Mouse (Mus musculus) forelimb bud, embryonic 11.5 days (tissue): ENCODE results near the gene Gnai3.

Source experiments
- DNase-seq: peaks from one replicate; pipeline ENCODE4 v3.0.0-alpha.2; 2012; ENCODE audit warnings: low read depth, low spot score

Gnai3 gene

DNA sequence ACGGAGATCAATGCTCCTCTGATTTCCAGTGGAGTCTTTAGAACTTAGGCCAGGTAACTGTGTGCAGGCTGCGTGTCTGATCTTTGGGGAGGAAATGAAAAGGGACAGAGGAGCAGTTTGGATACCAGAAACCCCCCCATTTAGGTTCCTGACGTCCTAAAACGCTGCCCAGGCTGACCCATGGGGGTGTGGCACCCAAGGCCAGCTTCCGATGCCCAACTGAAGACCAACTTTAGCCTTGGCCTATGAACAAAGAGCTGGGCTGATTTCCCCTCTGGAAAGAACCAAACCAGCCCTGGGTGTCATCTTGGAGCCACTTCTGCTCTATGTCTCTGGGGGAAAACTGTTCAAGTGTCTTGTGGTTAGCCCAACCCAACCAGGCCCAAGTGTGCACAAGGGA lies 18.1 kb upstream of the Gnai3 start:
- DNase-seq, result no peak

DNA sequence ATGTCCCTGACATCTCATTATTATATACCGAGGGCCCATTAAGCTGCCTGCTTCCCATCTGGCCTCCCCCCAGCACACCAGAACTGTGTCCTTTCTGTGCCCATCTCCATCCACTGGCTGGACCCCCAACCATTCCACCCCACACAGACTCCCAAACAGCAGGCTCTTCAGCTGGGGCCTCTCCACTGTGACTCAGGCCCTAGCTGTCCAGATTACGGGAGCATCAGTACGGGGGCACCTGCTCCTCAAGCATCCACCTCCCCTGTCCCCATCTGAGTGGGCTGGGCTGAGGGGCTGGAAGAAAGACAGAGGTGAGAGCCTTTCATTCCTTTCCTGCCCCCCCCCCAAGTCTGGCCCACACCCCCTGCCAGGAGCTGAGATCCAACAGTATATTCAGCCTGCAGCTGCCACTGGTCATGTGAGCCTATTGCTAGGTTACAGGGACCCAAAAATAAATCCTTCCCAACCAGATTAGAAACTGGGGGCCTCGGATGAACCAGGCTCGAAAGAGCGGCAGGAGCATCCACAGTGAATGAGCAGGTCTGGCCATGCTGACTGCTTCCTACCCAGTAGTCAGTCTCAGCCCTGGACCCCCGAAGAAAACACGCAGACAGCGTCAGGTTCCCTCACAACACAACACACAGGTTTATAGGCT lies 12.6 kb upstream of the Gnai3 start:
- DNase-seq, result no peak

DNA sequence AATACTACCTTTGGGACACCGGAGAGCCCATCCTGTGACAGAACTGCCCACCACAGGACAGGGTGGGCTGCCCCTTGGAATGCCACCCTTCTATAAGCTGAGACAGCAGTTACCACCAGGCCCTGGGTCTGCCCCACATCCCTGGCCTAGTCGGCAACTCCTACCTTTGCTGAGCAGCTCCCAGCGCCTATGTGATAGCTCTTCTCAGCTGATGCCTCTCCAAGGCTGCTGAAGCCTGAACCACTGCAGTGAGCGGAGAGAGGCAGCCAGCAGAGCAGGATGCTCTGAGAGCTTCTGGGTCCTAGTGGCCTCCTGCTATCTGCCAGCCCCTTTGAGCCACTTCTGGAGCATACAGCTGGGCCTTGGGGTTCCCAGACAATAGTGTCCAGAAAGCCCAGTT lies 8.7 kb upstream of the Gnai3 start, which contains the start of gene Gpr61:
Gene Gpr61 (minus strand): TSS at position 227 of the 400 bp plus-strand sequence.
- no peak for DNase-seq

DNA sequence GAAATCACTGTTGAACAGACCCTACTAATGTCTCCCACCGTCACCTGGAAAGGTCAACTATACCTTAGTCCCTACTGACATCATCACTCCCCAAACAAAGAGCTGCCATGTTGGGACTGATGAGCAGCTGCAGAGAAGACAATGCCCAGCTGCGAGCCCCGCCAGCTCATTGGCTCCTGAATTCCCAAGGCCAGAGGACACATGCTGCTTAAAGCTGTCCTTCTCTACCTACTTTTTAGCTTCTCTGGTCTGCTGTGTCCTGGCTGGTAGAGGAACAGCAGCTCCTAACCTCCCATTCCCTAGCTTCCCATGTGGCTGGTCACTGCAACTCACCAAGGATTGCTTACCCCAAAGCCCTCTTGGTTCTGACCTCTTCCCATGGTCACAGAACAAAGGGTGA lies 6.3 kb upstream of the Gnai3 start:
- no peak for DNase-seq

DNA sequence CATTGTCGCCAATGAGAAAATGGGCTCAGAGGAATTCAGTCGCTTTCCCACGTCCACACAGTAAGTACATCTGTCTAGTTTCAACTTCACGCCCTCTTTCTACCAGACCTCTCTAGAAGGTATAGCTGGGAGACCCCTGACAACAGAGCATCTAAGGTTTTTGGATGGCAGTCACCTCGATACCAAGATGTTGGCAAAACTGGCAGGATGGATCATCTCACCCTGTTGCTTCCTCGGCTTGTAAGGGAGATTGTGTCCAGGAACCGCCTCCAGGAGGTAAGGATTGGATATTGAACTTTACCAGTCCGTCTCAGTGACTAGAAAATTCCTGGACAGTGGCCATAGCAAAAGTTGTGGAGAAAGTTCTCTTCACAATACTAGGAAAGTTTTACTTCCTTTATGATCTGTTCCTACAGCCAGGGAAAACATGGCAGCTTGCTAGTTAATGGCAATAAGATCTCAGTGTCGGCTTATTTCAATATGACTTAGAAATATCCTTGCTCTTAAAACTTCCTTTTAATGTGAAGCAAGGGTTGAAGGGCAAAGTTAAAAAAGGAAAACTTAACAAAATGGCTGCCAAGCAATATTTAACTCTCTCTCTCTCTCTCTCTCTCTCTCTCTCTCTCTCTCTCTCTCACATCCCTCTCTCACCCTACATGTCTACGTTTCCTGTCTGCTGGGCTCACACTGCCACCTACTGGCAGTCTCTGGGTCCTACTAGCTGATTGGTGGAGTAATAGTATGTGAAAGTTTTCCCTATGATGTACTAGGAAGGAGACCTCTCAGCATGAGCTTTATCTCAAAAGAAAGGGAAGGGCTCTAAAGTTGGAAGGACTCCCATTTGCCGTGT lies 1.7 kb upstream of the Gnai3 start:
- DNase-seq, result peak; percentile 92

DNA sequence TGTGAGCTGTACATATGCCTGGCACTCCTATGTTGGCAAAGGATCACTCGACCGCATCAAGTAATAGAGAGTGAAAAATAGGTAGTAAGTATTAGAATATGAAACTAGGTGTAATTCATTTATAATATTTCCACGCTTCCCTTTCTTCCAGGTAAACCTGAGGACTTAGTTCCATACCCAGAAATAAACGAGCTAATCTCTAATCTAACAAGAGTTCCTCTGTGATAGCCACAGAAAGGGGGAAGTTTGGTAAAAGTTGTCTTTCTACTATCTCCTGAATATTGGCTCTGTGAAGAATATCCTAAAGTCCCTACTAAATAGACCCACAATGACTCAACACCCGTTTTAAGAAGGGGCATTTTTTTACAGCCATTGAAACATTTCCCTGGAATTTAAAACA lies 725 bp upstream of the Gnai3 start:
- no peak for DNase-seq

DNA sequence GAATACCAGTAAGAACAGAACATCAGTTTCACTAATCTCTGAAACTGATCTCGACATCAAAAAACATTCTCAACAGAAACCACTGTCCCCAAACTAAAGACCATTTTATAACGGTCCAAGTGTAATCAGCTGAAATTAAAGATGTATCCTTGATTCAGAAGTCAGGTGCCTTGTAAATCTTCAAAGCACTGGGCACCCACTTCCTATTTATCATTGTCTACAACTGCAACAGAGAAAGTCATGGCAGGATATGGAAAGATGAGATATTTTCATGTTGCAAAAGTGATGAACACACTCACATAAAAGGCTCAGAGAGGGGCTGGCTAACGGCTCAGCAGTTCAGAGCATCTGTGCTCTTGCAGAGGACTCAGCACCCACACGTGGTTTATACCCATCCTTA lies 5.2 kb downstream of the Gnai3 start:
- DNase-seq, result no peak

DNA sequence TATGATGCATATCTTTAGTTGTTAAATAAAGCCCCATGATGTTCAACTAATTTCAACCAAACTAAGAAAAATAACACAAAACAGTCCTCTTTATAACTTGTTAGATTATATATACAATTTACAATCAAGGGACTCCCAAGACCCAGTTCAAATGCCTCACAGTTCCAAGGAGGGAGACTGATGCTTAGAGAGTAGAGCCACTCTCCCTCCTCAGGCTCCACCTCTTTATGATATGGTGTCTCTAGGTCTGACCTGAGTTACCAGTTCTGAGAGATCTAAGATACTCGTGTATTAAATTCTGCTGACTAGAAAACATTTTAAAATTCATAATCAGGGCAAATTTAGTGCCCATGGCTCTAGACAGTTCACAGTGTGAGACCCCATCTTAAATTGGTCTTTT lies 6.8 kb downstream of the Gnai3 start:
- DNase-seq, result no peak

DNA sequence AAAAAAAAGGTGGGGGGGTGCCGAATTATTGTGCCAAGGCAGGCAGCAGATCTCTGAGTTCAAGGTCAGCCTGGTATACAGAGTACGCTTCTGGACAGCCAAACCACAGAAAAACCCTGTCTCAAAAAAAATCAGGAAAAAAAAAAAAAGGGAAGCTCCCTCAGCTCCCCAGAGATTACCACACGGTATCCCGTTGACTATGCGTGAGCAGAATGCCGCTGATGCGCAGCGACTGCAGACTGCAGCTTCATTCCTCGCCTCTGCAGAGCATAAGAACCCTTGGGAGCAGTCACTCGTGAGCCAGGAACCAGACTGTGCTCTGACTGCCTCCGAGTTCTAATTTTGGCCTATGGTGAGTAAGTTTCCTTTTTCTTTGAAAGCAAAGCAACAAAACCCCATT lies 11.2 kb downstream of the Gnai3 start:
- no peak for DNase-seq

DNA sequence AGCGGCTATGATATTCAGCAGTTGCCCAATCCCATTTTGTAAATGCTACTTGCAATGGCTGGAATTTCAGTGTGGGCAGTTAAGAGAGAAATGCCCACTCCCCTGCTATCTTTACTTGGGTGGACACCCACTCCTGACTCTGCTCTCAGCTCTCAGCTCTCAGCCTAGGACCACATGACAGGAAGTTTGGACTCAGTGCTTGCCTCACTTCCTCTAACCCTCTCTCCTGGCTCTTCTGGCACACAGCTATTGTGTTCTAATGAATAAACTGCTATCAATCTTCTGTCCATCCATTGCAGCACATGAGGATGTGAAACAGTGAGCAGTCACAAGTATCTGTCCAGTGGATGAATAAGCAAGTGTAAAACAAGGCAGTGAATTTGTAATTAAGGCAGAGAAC lies 13.5 kb downstream of the Gnai3 start:
- no peak for DNase-seq

DNA sequence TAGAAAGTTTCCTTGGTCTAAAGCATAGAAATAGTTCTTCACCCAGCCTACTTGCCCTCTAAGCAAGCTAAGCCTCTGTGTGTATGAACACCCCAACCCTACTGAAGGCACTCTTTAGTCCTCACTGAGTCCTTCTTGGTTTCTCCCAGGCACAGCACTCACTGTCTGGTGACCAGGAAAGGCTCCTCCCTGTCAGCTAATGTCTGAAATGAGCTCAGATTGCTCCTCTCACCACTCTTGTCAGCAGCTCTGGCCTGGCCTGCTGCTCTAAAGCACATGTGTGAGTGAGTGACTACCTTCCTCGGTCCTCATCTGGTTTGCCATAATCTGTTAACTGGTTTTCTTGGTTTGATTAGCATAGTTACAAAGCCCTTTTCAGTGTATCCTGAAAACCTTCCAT lies 14.1 kb downstream of the Gnai3 start:
- DNase-seq, result no peak

DNA sequence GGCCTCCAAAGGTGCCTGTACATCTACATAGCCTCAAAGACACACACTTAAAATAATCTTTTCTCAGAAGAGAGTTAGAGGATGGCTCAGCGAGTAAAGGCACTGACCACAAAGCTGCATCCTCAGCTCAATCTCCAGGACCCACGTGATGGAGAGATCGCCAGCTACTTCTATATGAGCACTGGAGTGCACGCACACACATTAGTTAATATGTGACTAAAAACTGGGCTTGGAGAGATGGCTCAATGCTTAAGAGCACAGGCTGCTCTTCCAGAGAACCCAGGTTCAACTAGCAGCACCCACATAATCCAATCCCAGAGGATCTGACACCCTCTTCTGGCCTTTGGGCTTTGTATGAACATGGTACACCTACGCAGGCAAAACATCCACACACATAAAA lies 14.7 kb downstream of the Gnai3 start:
- no peak for DNase-seq

DNA sequence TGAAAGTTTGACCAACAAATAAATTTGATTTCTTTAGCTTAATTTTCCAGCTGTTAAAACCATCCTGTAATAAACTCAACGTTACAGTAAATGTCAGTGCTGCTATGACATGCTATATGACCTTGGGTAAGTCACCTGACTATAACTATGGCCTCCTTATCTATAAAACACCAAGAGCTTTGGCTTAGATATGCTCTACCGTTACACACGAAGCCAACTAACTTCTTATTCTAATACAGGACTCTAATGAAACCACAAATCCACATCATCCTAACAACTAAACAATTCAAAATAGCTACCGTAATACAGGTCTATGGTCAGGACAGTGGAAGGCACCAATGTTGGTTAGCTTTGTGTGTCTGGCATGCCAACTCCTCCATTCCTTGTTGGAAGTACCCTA lies 16.1 kb downstream of the Gnai3 start:
- DNase-seq, result no peak

DNA sequence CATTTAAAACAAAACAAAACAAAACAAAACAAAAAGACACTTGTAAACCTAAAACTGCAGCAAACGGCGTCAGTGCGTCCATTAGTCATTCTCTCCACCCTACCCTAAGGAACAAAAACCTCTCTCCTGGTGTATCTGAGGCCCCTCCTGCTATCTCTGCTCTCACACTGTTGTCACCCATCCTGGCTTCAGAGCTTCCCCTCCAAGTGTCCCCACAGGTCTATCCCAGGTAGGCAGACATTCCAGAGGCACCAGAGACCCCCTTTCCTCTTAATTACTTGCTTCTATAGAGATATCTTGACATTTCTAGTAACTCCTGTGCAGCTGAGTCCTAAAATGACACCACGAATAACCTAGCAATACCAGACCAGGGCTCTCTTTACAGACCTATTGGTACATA lies 16.6 kb downstream of the Gnai3 start:
- no peak for DNase-seq

DNA sequence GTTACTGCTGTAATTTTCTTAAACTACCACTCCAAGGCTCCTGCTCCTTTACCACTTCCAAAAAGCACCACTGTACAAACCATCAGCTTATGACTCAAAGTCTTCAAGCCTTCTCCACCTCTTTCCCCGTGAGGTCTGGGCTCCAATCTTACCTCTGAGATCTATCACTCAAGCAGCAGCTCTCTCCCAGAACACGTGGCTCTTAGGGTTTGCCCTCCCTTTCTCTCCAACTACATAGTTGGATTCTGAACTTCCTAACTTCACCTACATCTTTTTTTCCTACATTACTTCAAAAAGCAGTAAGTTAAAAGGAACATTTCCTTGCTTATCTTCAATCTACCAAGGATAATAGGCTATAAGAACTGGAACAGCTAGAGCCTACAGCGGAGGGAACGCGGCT lies 17.4 kb downstream of the Gnai3 start:
- no peak for DNase-seq

DNA sequence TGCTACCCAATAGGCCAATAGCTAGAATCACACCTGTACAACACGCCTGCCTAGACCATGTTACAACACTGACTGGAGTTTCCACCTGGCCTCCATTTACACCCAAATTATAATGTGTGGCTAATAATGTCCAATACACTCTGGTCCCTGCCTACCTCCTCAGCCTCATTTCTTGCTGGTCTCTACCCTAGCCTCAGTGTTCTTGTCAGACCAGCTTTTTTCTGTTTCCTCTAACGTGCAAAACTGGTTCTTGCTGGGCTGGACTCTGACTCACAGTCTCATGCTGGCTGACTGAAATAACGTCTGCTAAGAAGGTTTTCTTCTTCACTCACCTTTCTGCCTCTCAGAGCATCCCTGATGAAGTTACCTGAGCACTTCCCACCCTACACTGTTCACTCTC lies 19.6 kb downstream of the Gnai3 start:
- DNase-seq, result no peak

DNA sequence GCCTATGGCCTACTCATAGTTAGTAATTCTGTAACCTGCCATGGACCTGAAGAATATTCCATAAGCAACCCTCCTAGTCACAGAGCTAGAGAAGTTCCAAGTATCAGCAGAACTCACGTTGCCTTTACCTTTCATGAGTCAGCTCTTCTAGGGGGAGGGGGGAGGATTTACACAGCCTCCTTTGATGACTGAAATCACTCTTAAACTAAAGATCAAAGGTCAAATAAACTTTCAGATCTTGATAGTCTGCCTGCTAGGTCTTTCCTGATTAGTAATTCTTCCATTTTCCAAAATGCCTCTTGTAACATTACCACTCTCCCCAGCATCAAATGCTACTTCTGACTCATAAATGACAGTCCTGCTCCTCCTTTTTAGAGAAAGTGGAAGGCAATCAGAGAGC lies 21.8 kb downstream of the Gnai3 start:
- DNase-seq, result no peak

DNA sequence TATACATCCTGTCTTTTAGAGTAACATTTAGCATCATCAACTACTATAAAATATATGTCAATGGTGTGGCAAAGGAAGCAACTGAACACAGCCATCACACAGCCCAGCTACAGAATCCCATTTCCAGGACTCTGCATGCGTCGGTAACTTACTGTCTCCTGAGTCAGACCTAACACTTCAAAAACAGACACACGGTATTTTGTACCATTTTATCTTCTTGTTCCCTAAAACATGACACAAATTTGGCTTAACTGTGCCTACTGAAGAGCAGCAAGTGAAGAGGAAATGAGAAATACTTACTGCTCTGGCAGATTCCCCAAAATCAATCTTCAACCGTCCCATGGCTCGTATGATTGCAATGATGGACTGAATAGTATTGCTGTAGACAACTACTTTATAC lies 22.7 kb downstream of the Gnai3 start:
- DNase-seq, result no peak

DNA sequence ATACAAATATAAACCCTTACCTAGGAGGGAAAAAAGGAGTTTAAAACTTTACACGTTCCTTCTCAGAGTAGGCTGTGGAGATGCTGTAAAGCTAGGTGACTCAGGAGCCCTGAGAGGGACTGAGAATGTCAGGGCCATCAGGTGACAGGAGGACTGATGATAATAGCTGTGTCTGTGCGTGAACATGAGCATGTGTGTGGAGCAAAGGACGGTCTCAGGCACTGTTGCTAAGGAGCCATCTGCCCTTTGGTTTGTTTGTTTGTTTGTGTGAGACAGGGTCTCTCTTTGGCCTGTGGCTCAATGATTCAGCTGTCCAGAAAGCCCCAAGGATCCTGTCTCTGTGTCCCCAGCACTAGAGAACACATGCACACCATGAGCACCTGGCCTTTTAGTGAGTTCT lies 24.8 kb downstream of the Gnai3 start:
- DNase-seq, result no peak

DNA sequence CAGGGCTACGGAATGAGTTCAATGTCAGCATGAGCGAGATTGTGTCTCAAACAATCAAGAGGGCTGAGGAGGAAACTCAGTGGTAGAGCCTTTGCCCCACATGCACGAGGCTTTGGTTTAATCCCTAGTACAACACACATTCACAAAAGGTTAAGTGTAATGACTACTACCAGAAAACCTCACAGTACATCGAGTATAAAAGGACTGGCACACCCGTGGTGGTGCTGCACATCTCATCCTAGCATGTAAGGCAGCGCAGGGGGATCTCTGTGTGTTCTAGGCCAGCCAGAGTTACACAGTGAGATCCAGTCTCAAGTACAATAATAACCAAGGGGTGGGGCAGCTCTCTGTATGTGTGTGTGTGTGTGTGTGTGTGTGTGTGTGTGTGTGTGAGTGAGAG lies 28.5 kb downstream of the Gnai3 start:
- no peak for DNase-seq

DNA sequence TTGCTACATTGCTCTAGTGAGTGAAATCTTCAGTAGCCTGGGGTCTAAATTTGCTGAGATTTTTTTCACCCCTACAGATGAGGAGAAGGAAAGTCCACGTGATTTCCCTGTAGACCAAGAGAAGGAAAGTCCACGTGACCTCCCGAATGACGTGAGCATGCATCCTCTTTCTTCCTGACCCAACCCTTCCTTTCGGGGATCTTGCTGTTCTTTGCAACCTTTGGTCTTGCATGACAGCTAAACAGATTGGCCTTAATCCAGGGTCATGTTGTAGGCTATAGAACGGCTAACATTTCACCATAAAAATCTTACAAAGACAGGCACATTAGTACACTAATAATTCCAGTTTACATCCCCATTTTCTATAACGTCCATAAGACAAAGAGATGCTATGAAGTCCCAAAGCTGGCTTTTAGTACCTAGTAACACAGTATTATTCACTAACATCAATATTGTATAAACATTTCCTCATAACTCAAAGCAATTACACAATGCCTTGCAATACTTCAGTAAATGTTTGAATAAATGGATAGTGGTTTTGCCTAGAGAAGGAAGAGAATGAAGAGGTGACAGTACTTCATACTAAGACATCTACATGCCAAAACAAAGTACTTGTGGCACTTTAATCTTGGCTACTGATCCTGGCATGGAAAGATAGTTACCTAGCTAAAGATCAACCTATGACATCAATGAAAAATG lies 32.2 kb downstream of the Gnai3 start:
- DNase-seq, result no peak

DNA sequence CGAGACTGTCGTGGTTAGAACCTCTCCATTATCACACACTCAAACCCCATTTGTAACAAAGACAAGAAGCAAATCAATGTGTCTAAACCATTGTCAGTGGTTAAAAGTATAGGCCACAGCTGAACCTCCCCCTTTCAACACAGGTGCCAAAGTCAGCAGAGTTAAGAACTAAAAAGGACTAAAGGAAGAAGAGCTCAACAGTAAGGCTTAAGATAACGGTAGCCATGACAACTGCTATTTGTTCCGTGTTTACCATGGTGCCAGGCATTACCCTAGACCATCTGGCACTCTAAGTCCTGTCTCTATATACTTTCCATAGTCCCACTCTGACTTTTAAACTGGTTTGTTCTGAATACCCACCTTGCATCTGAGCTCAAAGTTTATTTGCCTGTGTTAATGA lies 33.3 kb downstream of the Gnai3 start:
- no peak for DNase-seq

DNA sequence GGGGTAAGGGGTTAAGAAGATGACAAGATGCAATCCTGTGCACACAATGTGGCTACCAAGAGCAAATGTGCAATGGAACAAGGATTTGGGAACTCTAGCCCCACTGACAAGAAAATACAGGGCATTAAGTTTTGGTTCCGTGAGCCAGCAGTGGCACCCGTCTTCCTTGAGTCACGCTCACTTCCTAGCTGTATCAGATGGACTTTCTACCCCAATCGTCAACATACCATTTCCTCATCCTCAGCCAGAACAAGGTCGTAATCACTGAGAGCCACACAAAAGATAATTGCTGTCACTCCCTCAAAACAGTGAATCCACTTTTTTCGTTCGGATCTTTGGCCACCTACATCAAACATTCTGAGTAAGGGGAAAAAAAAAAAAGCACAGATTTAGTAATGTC lies 33.7 kb downstream of the Gnai3 start:
- no peak for DNase-seq
